Mouse (Mus musculus) CH12F3 (cell line): ENCODE measurements around the gene Fbxw14.
"Not testable (repeated sequence)": the region's sequence is repeated elsewhere in the genome, so short reads cannot be mapped to it uniquely, and the experiment has no call there.

Source experiments
- in situ Hi-C: fragments of 300-500 bp; cut with MboI; formaldehyde crosslinking; loops from 2 replicates; pipeline ENCODE4 v1.14.3; 2020; ENCODE audit warnings: low sequenced_read_pairs

Gene Fbxw14

GRCm38 (mm10) chr9:109287576-109287975, at the start of gene Fbxw14:
Fbxw14 (minus strand) TSS chr9:109287676.
- in situ Hi-C loops = not testable (repeated sequence)

- in situ Hi-C loops = no loop called here
These were observed 24.4 kb downstream of the Fbxw14 start for GRCm38 (mm10) chr9:109263041-109263440.

- in situ Hi-C loops = no loop called here
These were observed 52.8 kb downstream of the Fbxw14 start, which contains the start of gene Fbxw20 for GRCm38 (mm10) chr9:109234654-109235053. Fbxw20 (minus strand) TSS chr9:109234754.
